Mouse (Mus musculus): ENCODE results near the gene Ckap5. TPM values are rescaled to one million over a fixed set of nuclear protein-coding genes. Genes with fewer than 3 reads are reported as not detected.

Gene Ckap5
- polyA plus RNA-seq, 1 experiment from 2014 or later: 125 TPM

GRCm38 (mm10) chr2:91666386-91666910 is 139.9 kb downstream of the Ckap5 start:
- Histone ChIP-seq H3K27me3 (ENCODE audit: insufficient read depth, poor library complexity, severe bottlenecking) (no peaks in the 10 kb centered on the region), H3K4me1 (replicated peaks) (no peaks in the 10 kb centered on the region), H3K27ac (no peak overlapping the region), H3K4me3 (no peak overlapping the region), H3K9me3 (no peaks in the 10 kb centered on the region), H3K36me3 (peaks cover 96% of the 10 kb centered on the region)
- 94% methylated on average over 6 of the region's 6 CpGs for WGBS
- no peak for DNase-seq (ENCODE audit: low spot score)

DNA sequence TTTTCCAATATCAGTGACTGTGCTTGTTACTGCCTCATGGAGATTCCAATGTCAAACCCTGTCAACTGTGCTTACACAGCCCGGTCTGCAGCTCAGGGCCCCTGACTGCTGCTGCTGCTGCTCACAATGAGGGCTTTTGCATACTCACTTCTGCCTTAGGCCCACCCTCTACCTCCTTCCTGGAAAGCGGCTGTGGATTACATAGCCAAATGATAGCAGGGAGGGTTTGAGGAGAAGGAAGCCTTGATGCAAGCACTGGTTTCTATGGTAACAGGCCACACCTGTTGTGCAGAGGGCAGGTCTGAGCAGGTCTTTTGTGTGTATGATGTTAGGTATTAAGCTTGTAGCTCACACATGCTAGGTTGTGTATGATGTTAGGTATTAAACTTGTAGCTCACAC is 141.2 kb downstream of the Ckap5 start:
- no peaks in the 10 kb centered on the region for H3K27me3 ChIP-seq (ENCODE audit: insufficient read depth, poor library complexity, severe bottlenecking)
- DNase-seq (ENCODE audit: low spot score): no peak
- peaks cover 92% of the 10 kb centered on the region for H3K36me3 ChIP-seq
- 84% methylated on average over 2 of the region's 2 CpGs for WGBS
- H3K4me3 ChIP-seq: no peak overlapping the region
- H3K9me3 ChIP-seq: no peaks in the 10 kb centered on the region
- H3K27ac ChIP-seq: no peak overlapping the region
- H3K4me1 ChIP-seq (replicated peaks): no peaks in the 10 kb centered on the region

DNA sequence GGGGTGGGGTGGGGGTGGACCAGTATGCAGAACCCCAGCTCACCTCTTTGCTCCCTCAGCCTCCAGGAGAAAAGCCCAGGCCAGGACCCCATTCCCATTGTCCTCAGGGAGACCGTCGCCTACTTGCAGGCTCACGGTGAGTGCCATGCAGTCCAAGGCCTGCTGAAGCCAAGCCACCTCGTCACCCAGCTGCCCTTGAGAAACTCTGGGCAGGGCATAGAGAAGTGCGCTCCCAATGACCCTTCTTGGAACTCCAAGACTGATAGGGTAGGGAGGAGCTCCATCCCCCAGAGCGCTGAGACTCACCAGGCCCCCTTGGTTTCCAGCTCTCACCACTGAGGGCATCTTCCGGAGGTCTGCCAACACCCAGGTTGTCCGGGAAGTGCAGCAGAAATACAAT is 142.8 kb downstream of the Ckap5 start:
- no peak for DNase-seq (ENCODE audit: low spot score)
- H3K9me3 ChIP-seq: no peaks in the 10 kb centered on the region
- no peak overlapping the region for H3K4me3 ChIP-seq
- H3K36me3 ChIP-seq: peaks cover 90% of the 10 kb centered on the region
- H3K27ac ChIP-seq: no peak overlapping the region
- no peaks in the 10 kb centered on the region for H3K27me3 ChIP-seq (ENCODE audit: insufficient read depth, poor library complexity, severe bottlenecking)
- 90% methylated on average over 8 of the region's 8 CpGs for WGBS
- no peaks in the 10 kb centered on the region for H3K4me1 ChIP-seq (replicated peaks)

DNA sequence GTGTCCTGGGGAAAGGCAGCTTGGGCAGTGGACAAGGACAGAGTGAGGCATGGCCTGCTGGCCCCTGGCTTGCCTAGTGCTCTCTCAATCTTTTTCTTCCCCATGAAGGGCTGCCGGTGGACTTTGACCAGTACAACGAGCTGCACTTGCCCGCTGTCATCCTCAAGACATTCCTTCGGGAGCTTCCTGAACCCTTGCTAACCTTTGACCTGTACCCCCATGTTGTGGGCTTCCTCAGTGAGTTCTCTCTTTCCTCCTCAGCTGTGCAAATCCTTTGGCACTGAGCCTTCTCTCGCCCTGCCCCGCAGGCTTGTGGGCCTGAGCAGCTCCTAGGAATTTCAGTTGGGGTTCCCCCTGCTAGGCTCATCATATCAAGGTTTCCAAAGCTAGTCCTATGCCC is 143.5 kb downstream of the Ckap5 start:
- H3K9me3 ChIP-seq: no peaks in the 10 kb centered on the region
- H3K27ac ChIP-seq: no peak overlapping the region
- no peaks in the 10 kb centered on the region for H3K27me3 ChIP-seq (ENCODE audit: insufficient read depth, poor library complexity, severe bottlenecking)
- no peak overlapping the region for H3K4me3 ChIP-seq
- 90% methylated on average over 6 of the region's 6 CpGs for WGBS
- peaks cover 90% of the 10 kb centered on the region for H3K36me3 ChIP-seq
- no peaks in the 10 kb centered on the region for H3K4me1 ChIP-seq (replicated peaks)
- no peak for DNase-seq (ENCODE audit: low spot score)

Other genes starting within 250 kb of the Ckap5 start
- 86.4 and 96.7 TPM in 2 replicates for gene 1110051M20Rik, start 82.1 kb upstream of the Ckap5 start, polyA plus RNA-seq (2016; fragmentation: Nextera tagmentation; extraction: Ambion mirVana)
- 6.4 and 7.6 TPM in 2 replicates for gene Lrp4, start 69.3 kb upstream of the Ckap5 start, polyA plus RNA-seq (2016; fragmentation: Nextera tagmentation; extraction: Ambion mirVana)
- gene F2, start 109.7 kb downstream of the Ckap5 start, polyA plus RNA-seq (2016; fragmentation: Nextera tagmentation; extraction: Ambion mirVana): 0.20 TPM in 1 of 2 replicates, not detected in the other
- gene Zfp408, start 123.0 kb downstream of the Ckap5 start, polyA plus RNA-seq (2016; fragmentation: Nextera tagmentation; extraction: Ambion mirVana): 11.8 and 13.4 TPM in 2 replicates
- 78.8 and 96.3 TPM in 2 replicates for gene Arhgap1, start 123.1 kb downstream of the Ckap5 start, polyA plus RNA-seq (2016; fragmentation: Nextera tagmentation; extraction: Ambion mirVana)
- gene Atg13, start 183.8 kb downstream of the Ckap5 start, polyA plus RNA-seq (2016; fragmentation: Nextera tagmentation; extraction: Ambion mirVana): 24.0 and 31.0 TPM in 2 replicates
- 20.8 and 20.9 TPM in 2 replicates for gene Harbi1, start 184.1 kb downstream of the Ckap5 start, polyA plus RNA-seq (2016; fragmentation: Nextera tagmentation; extraction: Ambion mirVana)
- gene Ambra1, start 203.4 kb downstream of the Ckap5 start, polyA plus RNA-seq (2016; fragmentation: Nextera tagmentation; extraction: Ambion mirVana): 21.9 and 25.7 TPM in 2 replicates